Mouse (Mus musculus) hindbrain, embryonic 14.5 days (tissue): ENCODE measurements at regions not wholly inside any gene's neighbourhood (a gene's known extent, or its start where the extent isn't known, plus 50 kb on each side); places are given as distances from the start of the nearest gene placed in this dataset.

ENCODE experiments used
- ATAC-seq: fragments of 200-750 bp; cut with Nextera tagmentation; 2 replicates; pipeline ENCODE4 v1.8.0; 2017; ENCODE audit warnings: moderate number of reproducible peaks, mild to moderate bottlenecking, moderate TSS enrichment, moderate library complexity; ENCODE audit not compliant: low FRiP score
- DNase-seq: peaks from one replicate; pipeline ENCODE4 v3.0.0-alpha.2; 2015; ENCODE audit warnings: low spot score
- H3K27ac ChIP-seq: fragments of 300-500 bp; sonication (generic); 2 replicates; pipeline ENCODE4 v1.5.1; 2014; ENCODE audit warnings: mild to moderate bottlenecking, moderate library complexity
- H3K27me3 ChIP-seq: fragments of 300-500 bp; sonication (generic); 2 replicates; pipeline ENCODE4 v1.6.1; 2014; ENCODE audit warnings: mild to moderate bottlenecking, low read length, mixed read lengths; ENCODE audit not compliant: control insufficient read depth, insufficient read depth
- H3K36me3 ChIP-seq: fragments of 300-500 bp; sonication (generic); replicated peaks from 2 replicates; pipeline ENCODE4 v1.6.1; 2014; ENCODE audit not compliant: control insufficient read depth, insufficient read depth
- H3K4me1 ChIP-seq: fragments of 300-500 bp; sonication (generic); replicated peaks from 2 replicates; pipeline ENCODE4 v1.6.1; 2014; ENCODE audit warnings: antibody characterized with exemption, low read length, mixed read lengths; ENCODE audit not compliant: control insufficient read depth, insufficient read depth
- H3K4me2 ChIP-seq: fragments of 300-500 bp; sonication (generic); replicated peaks from 2 replicates; pipeline ENCODE4 v1.6.1; 2014; ENCODE audit warnings: mild to moderate bottlenecking, moderate library complexity
- H3K4me3 ChIP-seq: fragments of 300-500 bp; sonication (generic); replicated peaks from 2 replicates; pipeline ENCODE4 v1.5.1; 2014; ENCODE audit warnings: mild to moderate bottlenecking, low read length
- H3K9ac ChIP-seq: fragments of 300-500 bp; sonication (generic); 2 replicates; pipeline ENCODE4 v1.6.1; 2014
- H3K9me3 ChIP-seq: fragments of 300-500 bp; sonication (generic); 2 replicates; pipeline ENCODE4 v1.6.1; 2016; ENCODE audit warnings: low read length; ENCODE audit not compliant: control insufficient read depth
- WGBS: fragments of 180-500 bp; shearing (Covaris S2); extraction: QIAGEN DNeasy Blood & Tissue Kit; methylation state at CpG from one replicate; pipeline ENCODE4 v1.1.7; 2014; 5-methylcytosine and 5-hydroxymethylcytosine counted together

GRCm38 (mm10) chr6:49606626-49607158 is 211.3 kb downstream of the Stk31 start:
- H3K4me3 ChIP-seq = no peak overlapping the region
- H3K9ac ChIP-seq = no peak overlapping the region
- H3K4me1 ChIP-seq = peaks cover 13% of the 10 kb centered on the region
- H3K27me3 ChIP-seq = no peaks in the 10 kb centered on the region
- WGBS = 19% methylated on average over 9 of the region's 9 CpGs
- peak; percentile 53; the same call in 1 of the 2 replicates for ATAC-seq
- H3K9me3 ChIP-seq = no peaks in the 10 kb centered on the region
- H3K4me2 ChIP-seq = no peak overlapping the region
- H3K36me3 ChIP-seq = no peaks in the 10 kb centered on the region
- DNase-seq = no peak
- H3K27ac ChIP-seq = no peak overlapping the region

GRCm38 (mm10) chr6:49624080-49624479 is 198.4 kb upstream of the Npy start:
- 85% methylated on average over 2 of the region's 2 CpGs for WGBS
- no peaks in the 10 kb centered on the region for H3K9me3 ChIP-seq
- no peaks in the 10 kb centered on the region for H3K36me3 ChIP-seq
- H3K4me3 ChIP-seq = no peak overlapping the region
- no peak overlapping the region for H3K4me2 ChIP-seq
- H3K27ac ChIP-seq = no peak overlapping the region
- no peaks in the 10 kb centered on the region for H3K27me3 ChIP-seq
- ATAC-seq (no peak), DNase-seq (no peak)
- H3K4me1 ChIP-seq = no peaks in the 10 kb centered on the region
- H3K9ac ChIP-seq = no peak overlapping the region

GRCm38 (mm10) chr6:49624564-49624963 is 197.9 kb upstream of the Npy start:
- Histone ChIP-seq H3K9ac (no peak overlapping the region), H3K9me3 (no peaks in the 10 kb centered on the region), H3K27me3 (no peaks in the 10 kb centered on the region), H3K36me3 (no peaks in the 10 kb centered on the region), H3K4me1 (no peaks in the 10 kb centered on the region), H3K27ac (no peak overlapping the region), H3K4me2 (no peak overlapping the region), H3K4me3 (no peak overlapping the region)
- DNase-seq = no peak
- ATAC-seq = no peak
- WGBS = 77% methylated on average over 5 of the region's 5 CpGs

- no peak overlapping the region for H3K9ac ChIP-seq
- ATAC-seq (no peak), DNase-seq (no peak)
- H3K4me2 ChIP-seq = no peak overlapping the region
- WGBS = 45% methylated on average over 5 of the region's 5 CpGs
- H3K4me3 ChIP-seq = no peak overlapping the region
- H3K27me3 ChIP-seq = no peaks in the 10 kb centered on the region
- H3K27ac ChIP-seq = peak overlapping the region; percentile 47; the same call in 1 of the 2 replicates
- H3K4me1 ChIP-seq = peaks cover 12% of the 10 kb centered on the region
- no peaks in the 10 kb centered on the region for H3K36me3 ChIP-seq
- no peaks in the 10 kb centered on the region for H3K9me3 ChIP-seq
These were observed 188.9 kb upstream of the Npy start for GRCm38 (mm10) chr6:49633470-49634095.

GRCm38 (mm10) chr6:49637654-49638053 is 184.9 kb upstream of the Npy start:
- no peak overlapping the region for H3K4me2 ChIP-seq
- peaks cover 12% of the 10 kb centered on the region for H3K4me1 ChIP-seq
- no peak overlapping the region for H3K9ac ChIP-seq
- no peaks in the 10 kb centered on the region for H3K36me3 ChIP-seq
- DNase-seq = no peak
- H3K27me3 ChIP-seq = no peaks in the 10 kb centered on the region
- no peak overlapping the region for H3K27ac ChIP-seq
- ATAC-seq = no peak
- no peak overlapping the region for H3K4me3 ChIP-seq
- 96% methylated on average over 2 of the region's 2 CpGs for WGBS
- H3K9me3 ChIP-seq = no peaks in the 10 kb centered on the region

GRCm38 (mm10) chr6:49641256-49641655 is 181.3 kb upstream of the Npy start:
- 92% methylated on average over 5 of the region's 5 CpGs for WGBS
- no peaks in the 10 kb centered on the region for H3K9me3 ChIP-seq
- no peak overlapping the region for H3K9ac ChIP-seq
- H3K4me1 ChIP-seq = no peaks in the 10 kb centered on the region
- no peaks in the 10 kb centered on the region for H3K27me3 ChIP-seq
- H3K4me3 ChIP-seq = no peak overlapping the region
- no peak overlapping the region for H3K4me2 ChIP-seq
- H3K36me3 ChIP-seq = no peaks in the 10 kb centered on the region
- H3K27ac ChIP-seq = no peak overlapping the region
- DNase-seq (no peak), ATAC-seq (no peak)

GRCm38 (mm10) chr6:49654541-49655130 is 167.9 kb upstream of the Npy start:
- DNase-seq (no peak), ATAC-seq (no peak)
- Histone ChIP-seq H3K4me1 (no peaks in the 10 kb centered on the region), H3K4me2 (no peak overlapping the region), H3K27ac (no peak overlapping the region), H3K27me3 (no peaks in the 10 kb centered on the region), H3K36me3 (no peaks in the 10 kb centered on the region), H3K4me3 (no peak overlapping the region), H3K9ac (no peak overlapping the region), H3K9me3 (no peaks in the 10 kb centered on the region)
- 75% methylated on average over 10 of the region's 10 CpGs for WGBS

- H3K9me3 ChIP-seq = no peaks in the 10 kb centered on the region
- H3K9ac ChIP-seq = no peak overlapping the region
- H3K27me3 ChIP-seq = no peaks in the 10 kb centered on the region
- H3K4me2 ChIP-seq = no peak overlapping the region
- no peaks in the 10 kb centered on the region for H3K36me3 ChIP-seq
- H3K27ac ChIP-seq = no peak overlapping the region
- H3K4me3 ChIP-seq = no peak overlapping the region
- DNase-seq (no peak), ATAC-seq (no peak)
- no peaks in the 10 kb centered on the region for H3K4me1 ChIP-seq
- 74% methylated on average over 5 of the region's 5 CpGs for WGBS
These were observed 167.3 kb upstream of the Npy start for GRCm38 (mm10) chr6:49655241-49655640.

- H3K36me3 ChIP-seq = no peaks in the 10 kb centered on the region
- 77% methylated on average over 13 of the region's 13 CpGs for WGBS
- no peak for ATAC-seq
These were observed 165.9 kb upstream of the Npy start for GRCm38 (mm10) chr6:49656359-49657280.

More at GRCm38 (mm10) chr6:49656359-49657280, 165.9 kb upstream of the Npy start:
- no peak for DNase-seq
- H3K4me3 ChIP-seq = no peak overlapping the region
- no peaks in the 10 kb centered on the region for H3K9me3 ChIP-seq
- H3K27me3 ChIP-seq = no peaks in the 10 kb centered on the region
- no peak overlapping the region for H3K9ac ChIP-seq
- no peak overlapping the region for H3K27ac ChIP-seq
- no peak overlapping the region for H3K4me2 ChIP-seq
- H3K4me1 ChIP-seq = no peaks in the 10 kb centered on the region
